Mouse (Mus musculus) kidney, embryonic 15.5 days (tissue): ENCODE data around the gene Zfp943. TPM values are rescaled to one million over a fixed set of nuclear protein-coding genes. Genes with fewer than 3 reads are reported as not detected.
"Not testable (repeated sequence)": the region's sequence is repeated elsewhere in the genome, so short reads cannot be mapped to it uniquely, and the experiment has no call there.

ENCODE experiments used
- ATAC-seq: fragments of 200-750 bp; cut with Nextera tagmentation; replicated peaks from 2 replicates; pipeline ENCODE4 v1.8.0; 2017; ENCODE audit warnings: moderate TSS enrichment; ENCODE audit not compliant: low FRiP score
- H3K27ac ChIP-seq: fragments of 300-500 bp; sonication (generic); 2 replicates; pipeline ENCODE4 v1.5.1; 2015; ENCODE audit warnings: mild to moderate bottlenecking, inconsistent platforms
- H3K27me3 ChIP-seq: fragments of 300-500 bp; sonication (generic); 2 replicates; pipeline ENCODE4 v1.6.1; 2015; ENCODE audit warnings: inconsistent platforms
- H3K36me3 ChIP-seq: fragments of 300-500 bp; sonication (generic); 2 replicates; pipeline ENCODE4 v1.6.1; 2015; ENCODE audit warnings: inconsistent platforms
- H3K4me1 ChIP-seq: fragments of 300-500 bp; sonication (generic); 2 replicates; pipeline ENCODE4 v1.6.1; 2015; ENCODE audit warnings: inconsistent platforms
- H3K4me2 ChIP-seq: fragments of 300-500 bp; sonication (generic); 2 replicates; pipeline ENCODE4 v1.6.1; 2015; ENCODE audit warnings: moderate library complexity, mild to moderate bottlenecking, inconsistent platforms
- H3K4me3 ChIP-seq: fragments of 300-500 bp; sonication (generic); replicated peaks from 2 replicates; pipeline ENCODE4 v1.5.1; 2015; ENCODE audit warnings: mild to moderate bottlenecking, inconsistent platforms
- H3K9ac ChIP-seq: fragments of 300-500 bp; sonication (generic); 2 replicates; pipeline ENCODE4 v1.6.1; 2015; ENCODE audit warnings: mild to moderate bottlenecking, inconsistent platforms
- H3K9me3 ChIP-seq: fragments of 300-500 bp; sonication (generic); replicated peaks from 2 replicates; pipeline ENCODE4 v1.6.1; 2016; ENCODE audit warnings: inconsistent platforms
- WGBS: fragments of 180-500 bp; shearing (Covaris S2); methylation state at CpG from one replicate; pipeline ENCODE4 v1.1.7; 2015; ENCODE audit warnings: mixed read lengths; 5-methylcytosine and 5-hydroxymethylcytosine counted together
- polyA plus RNA-seq: library from polyadenylated mRNA; unstranded; fragments of >200 nt; fragmentation: Nextera tagmentation; extraction: Ambion mirVana; gene quantifications from 2 replicates; pipeline ENCODE4 v1.2.1, GENCODE M21; 2015

Gene Zfp943
- polyA plus RNA-seq = 16.4 and 16.7 TPM in 2 replicates

DNA sequence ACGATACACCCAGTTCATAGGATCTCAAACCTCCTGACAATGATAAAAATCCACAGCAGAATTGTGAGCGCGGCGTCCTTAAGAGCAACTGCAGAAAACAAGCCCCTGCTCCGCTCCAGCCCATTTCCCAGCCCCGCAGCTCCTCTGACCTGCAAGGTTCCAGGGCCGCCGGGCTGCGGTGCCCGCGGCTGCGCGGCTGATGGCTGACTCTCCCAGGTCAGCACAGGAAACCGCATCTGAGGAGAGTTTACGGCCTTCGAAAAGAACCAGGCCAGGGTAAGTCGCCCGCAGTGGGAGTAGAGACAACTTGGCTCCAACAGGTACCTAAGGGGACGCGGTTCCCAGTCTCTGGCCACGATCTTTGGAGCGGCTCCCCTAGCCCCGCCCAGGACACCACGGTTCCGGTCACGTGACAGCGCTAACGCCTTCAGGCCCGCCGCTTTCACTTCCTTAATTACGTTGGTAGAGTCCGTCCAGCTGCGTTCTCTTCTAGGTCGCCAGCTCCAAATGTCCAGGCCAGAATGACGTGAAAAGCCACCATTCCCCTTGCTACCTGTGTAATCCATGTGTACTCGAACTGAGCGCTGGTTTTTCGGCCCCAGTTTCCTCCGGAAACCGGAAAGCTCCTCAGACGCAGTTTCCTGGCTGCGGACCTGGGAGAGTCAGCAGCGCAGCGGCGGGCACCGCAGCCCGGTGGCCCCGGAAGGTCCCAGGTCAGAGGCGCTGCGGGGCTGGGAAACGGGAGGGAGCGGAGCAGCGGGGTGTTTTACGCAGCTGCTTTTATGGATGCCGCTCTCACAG lies at the start of gene Zfp943, which contains the start of gene Zfp942:
TSS of gene Zfp943 (plus strand) at position 446 of the 801 bp plus-strand sequence.
TSS of gene Zfp942 (minus strand) at position 358 of the 801 bp plus-strand sequence.
- not testable (repeated sequence) for H3K9me3 ChIP-seq, H3K4me1 ChIP-seq, H3K27me3 ChIP-seq, H3K36me3 ChIP-seq
- WGBS = under 1% methylated on average over 44 of the region's 55 CpGs
- peak; percentile 99 for ATAC-seq
- H3K4me3 ChIP-seq = peak within 1 kb of the TSS; percentile 60
- peak within 1 kb of the TSS; percentile 62 for H3K9ac ChIP-seq
- peak within 1 kb of the TSS; percentile 92 for H3K27ac ChIP-seq
- peak within 1 kb of the TSS; percentile 54 for H3K4me2 ChIP-seq

DNA sequence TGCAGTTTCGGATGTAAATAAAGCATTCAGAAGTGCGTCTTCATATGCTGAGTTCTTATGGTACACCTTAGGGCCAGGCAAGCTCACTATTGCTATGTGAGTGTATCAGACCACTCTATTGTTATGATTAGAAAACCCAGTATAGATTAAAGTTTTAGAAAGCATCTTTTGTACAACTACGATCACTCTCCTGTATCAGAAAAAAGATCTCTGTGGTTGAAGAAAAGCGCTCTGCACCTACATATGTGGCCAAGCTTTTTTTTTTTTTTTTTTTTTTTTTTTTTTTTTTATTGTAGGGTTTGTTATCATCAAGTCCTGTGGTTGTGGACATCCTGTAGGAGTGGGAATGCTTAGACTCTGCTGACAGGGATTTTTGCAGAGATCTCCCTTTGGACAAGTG lies 950 bp downstream of the Zfp943 start:
- Histone ChIP-seq H3K9me3 (no peaks in the 10 kb centered on the region), H3K4me2 (peak overlapping the region; percentile 53), H3K27me3 (no peaks in the 10 kb centered on the region), H3K27ac (no peak overlapping the region), H3K4me1 (peaks cover 9% of the 10 kb centered on the region; the same call in 1 of the 2 replicates), H3K9ac (no peak overlapping the region), H3K4me3 (peak overlapping the region; percentile 60), H3K36me3 (peaks cover 11% of the 10 kb centered on the region)
- ATAC-seq = no peak
- WGBS = 57% methylated on average over 4 of the region's 4 CpGs

DNA sequence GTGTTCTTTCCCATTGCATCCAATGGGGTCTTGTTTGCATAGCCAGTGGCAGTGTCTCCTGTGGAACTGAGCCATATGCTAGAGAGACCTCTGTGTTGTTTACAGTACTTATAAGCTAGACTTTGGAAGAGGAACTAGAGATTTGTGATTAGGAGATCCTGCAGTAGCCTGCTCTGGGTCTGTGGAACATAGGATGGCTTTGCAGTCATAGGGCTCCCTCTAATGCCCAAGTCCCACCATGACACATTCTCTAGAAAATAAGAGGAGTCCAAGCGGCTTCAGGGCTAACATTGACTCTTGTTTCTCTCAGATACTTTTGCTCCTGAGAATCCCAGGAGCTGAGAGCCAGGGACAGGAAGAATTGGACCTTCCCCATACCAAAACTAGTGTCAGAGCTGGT lies 73.2 kb downstream of the Zfp943 start:
- not testable (repeated sequence) for H3K4me1 ChIP-seq, H3K4me3 ChIP-seq, ATAC-seq, H3K4me2 ChIP-seq, H3K9ac ChIP-seq, H3K27ac ChIP-seq, H3K36me3 ChIP-seq, H3K9me3 ChIP-seq, H3K27me3 ChIP-seq
- WGBS = 33% methylated on average over 1 of the region's 1 CpGs

DNA sequence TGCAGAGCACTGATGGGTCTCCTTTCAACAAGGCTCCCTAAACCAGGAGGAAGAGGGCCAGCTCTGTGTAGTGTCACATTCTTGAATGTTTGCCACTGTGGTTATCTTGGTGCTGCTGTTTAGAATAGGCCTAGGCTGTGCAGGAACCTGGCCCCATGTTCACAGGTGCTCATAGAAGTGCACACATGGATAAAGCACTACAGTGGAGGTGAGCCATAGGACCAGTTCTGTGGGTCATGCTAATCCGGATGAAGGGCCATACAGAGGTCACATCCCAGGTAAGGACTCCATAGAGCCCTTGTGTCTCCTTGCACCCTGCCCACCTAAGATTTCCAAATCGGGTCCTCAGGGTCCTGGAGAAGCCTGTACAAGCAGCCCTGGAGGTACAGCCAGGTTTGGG lies 87.1 kb downstream of the Zfp943 start:
- Histone ChIP-seq H3K4me2 (no peak overlapping the region), H3K4me3 (no peak overlapping the region), H3K27me3 (no peaks in the 10 kb centered on the region), H3K4me1 (no peaks in the 10 kb centered on the region), H3K9ac (no peak overlapping the region), H3K9me3 (no peaks in the 10 kb centered on the region; the same call in 1 of the 2 replicates), H3K36me3 (no peaks in the 10 kb centered on the region), H3K27ac (no peak overlapping the region)
- ATAC-seq = no peak
- WGBS = 81% methylated on average over 2 of the region's 2 CpGs

DNA sequence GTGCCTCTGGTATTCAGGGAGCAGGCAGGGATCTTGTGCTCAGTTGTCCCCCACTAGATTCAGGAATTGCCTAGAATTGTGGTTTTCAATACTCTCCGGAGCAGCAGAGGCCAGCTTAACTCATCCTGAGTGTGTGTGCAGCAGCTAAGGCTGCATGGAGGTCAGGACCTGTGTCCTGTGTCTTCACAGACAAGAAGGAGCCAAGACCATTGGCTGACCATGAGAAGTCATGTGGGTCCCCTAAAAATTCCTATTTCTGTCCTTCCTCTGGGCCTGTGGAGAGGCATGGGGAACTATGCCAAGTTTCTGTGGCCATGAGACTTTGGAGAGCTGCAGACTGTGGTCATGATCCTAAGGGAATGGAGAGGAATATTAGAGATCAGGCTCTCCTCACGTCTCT lies 90.9 kb downstream of the Zfp943 start:
- Histone ChIP-seq H3K27ac (no peak overlapping the region), H3K4me1 (no peaks in the 10 kb centered on the region), H3K4me2 (no peak overlapping the region), H3K9ac (no peak overlapping the region), H3K27me3 (no peaks in the 10 kb centered on the region), H3K9me3 (no peaks in the 10 kb centered on the region; the same call in 1 of the 2 replicates), H3K4me3 (no peak overlapping the region), H3K36me3 (no peaks in the 10 kb centered on the region)
- ATAC-seq = no peak
- 77% methylated on average over 2 of the region's 2 CpGs for WGBS

DNA sequence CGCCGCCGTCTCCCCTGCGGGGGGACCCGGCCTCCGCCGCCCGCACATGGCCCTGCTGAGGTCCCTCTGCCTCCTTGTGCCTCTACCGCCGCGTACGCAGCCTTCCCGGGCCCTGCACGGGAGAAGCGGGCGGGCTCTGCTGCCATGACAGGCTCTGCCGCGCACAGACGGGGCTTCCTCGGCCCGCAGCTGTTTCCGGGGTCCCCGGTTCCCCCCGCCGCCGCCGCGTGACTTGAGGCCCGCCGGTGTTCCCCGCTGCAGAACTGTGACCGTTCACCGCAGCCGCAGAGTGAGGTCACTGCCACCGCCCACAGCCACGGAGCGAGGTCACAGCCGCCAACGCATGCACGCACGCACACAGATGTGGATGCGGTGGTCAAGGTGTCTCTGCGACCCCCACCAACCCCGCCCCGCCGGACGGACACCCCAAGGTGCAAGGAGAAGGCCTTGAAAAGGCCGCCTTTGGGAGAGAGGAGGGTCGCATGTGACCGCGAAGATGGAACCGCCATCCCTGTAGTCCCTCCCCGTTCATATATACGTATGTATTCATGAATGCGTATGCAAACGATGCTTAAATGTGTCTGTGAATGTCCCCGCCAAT lies 118.8 kb downstream of the Zfp943 start:
- peak overlapping the region; percentile 62 for H3K9ac ChIP-seq
- H3K4me2 ChIP-seq = peak overlapping the region; percentile 95
- H3K36me3 ChIP-seq = no peaks in the 10 kb centered on the region
- WGBS = 3% methylated on average over 57 of the region's 57 CpGs
- peak; percentile 92 for ATAC-seq
- peak overlapping the region; percentile 62 for H3K4me3 ChIP-seq
- no peaks in the 10 kb centered on the region for H3K27me3 ChIP-seq
- H3K9me3 ChIP-seq = no peaks in the 10 kb centered on the region
- H3K27ac ChIP-seq = no peak overlapping the region
- no peaks in the 10 kb centered on the region for H3K4me1 ChIP-seq

DNA sequence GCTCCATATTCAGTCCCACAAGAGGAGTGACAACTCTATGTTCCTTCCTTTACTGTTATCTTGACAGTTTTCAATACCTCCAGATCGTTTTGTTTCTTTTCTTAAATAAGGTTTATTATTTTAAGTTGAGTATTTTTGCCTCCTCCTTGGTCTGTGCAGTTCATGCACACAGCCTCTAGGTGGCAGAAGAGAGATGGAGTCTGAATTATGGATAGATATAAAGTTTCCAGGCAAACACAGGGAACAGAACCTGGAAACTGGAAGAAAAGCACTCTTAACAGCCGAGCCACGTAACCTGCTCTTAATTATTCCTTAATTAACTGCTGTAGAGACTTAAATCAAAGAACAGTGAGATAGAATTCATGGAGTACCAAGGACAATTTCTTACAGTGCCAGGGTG lies 120.9 kb downstream of the Zfp943 start:
- WGBS = 14% methylated on average over 3 of the region's 3 CpGs
- H3K4me3 ChIP-seq = not testable (repeated sequence)

DNA sequence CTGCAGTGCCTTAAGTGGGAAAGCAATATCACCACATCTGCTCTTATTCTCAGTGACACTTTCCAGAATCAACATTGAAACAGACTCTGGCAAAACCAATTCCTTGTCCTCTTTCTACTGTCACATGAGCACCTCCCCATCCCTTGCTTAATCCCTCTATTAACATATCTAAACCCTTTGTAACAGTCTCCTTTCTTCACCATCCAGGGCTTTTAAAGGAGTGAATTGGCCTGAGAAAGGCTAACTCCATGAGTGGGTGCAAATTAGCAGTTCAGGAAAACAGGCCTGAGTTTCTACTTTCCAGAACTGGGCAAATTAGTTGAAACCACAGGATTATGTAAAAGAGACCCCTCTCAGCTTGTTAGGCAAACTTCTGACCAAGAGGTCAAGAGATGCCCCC lies 156.4 kb downstream of the Zfp943 start:
- Histone ChIP-seq H3K27me3 (no peaks in the 10 kb centered on the region), H3K4me3 (no peak overlapping the region), H3K27ac (no peak overlapping the region), H3K9ac (no peak overlapping the region), H3K4me1 (no peaks in the 10 kb centered on the region), H3K36me3 (no peaks in the 10 kb centered on the region), H3K4me2 (no peak overlapping the region), H3K9me3 (no peaks in the 10 kb centered on the region)
- ATAC-seq = no peak

More for the DNA sequence above, 120.9 kb downstream of the Zfp943 start:
- not testable (repeated sequence) for H3K4me1 ChIP-seq, H3K9ac ChIP-seq, H3K4me2 ChIP-seq, H3K27ac ChIP-seq, H3K27me3 ChIP-seq, H3K9me3 ChIP-seq, H3K36me3 ChIP-seq
- 0 out of 2 replicates have a peak, but pooled peaks have one; percentile 15 for ATAC-seq

Other genes with a start within 250 kb of the Zfp943 start
- 7.4 and 8.6 TPM in 2 replicates for gene Zfp229, start 231.8 kb upstream of the Zfp943 start, polyA plus RNA-seq
- gene Zfp820, start 116.8 kb upstream of the Zfp943 start, polyA plus RNA-seq = 5.7 and 6.2 TPM in 2 replicates
- 6.1 and 6.8 TPM in 2 replicates for gene Zfp995, start 52.6 kb upstream of the Zfp943 start, polyA plus RNA-seq
- 21.2 and 24.3 TPM in 2 replicates for gene Zfp942, start 88 bp upstream of the Zfp943 start, polyA plus RNA-seq
- 2.2 and 2.6 TPM in 2 replicates for gene Zfp947, start 203.6 kb downstream of the Zfp943 start, polyA plus RNA-seq